Mouse (Mus musculus) MEL (cell line): ENCODE measurements around the gene Il4ra. TPM values are rescaled to one million over a fixed set of nuclear protein-coding genes. Genes with fewer than 3 reads are reported as not detected.

Experiments
- DNase-seq: peaks from one replicate; pipeline ENCODE4 v3.0.0; 2011; ENCODE audit warnings: low read depth, low spot score
- H3K27ac ChIP-seq: 2 replicates; pipeline ENCODE4 v1.5.1; 2012; ENCODE audit warnings: low read depth, mild to moderate bottlenecking, control low read depth, low read length, moderate library complexity; ENCODE audit not compliant: control insufficient read depth
- H3K27me3 ChIP-seq, 2 experiments: fragments of 150-350 bp in 1 of 2; sonication (generic) in 1 of 2; 2 replicates each; pipeline ENCODE4 v1.6.1; 2012; ENCODE audit warnings: low read length in 2 of 2, mild to moderate bottlenecking in 2 of 2, improper control_type of control experiment in 1 of 2, moderate library complexity in 1 of 2; ENCODE audit not compliant: insufficient read depth in 2 of 2, control insufficient read depth in 1 of 2
- H3K36me3 ChIP-seq, 2 experiments: 2 replicates each; pipeline ENCODE4 v1.6.1; 2012 to 2014; ENCODE audit warnings: low read length in 2 of 2, improper control_type of control experiment in 1 of 2, inconsistent platforms in 1 of 2, mild to moderate bottlenecking in 1 of 2; ENCODE audit not compliant: insufficient read depth in 2 of 2, control insufficient read depth in 1 of 2
- H3K4me1 ChIP-seq, 2 experiments: fragments of 150-350 bp in 1 of 2; sonication (generic) in 1 of 2; 2 replicates each; pipeline ENCODE4 v1.6.1; 2012; ENCODE audit warnings: low read length in 2 of 2, improper control_type of control experiment in 1 of 2, mild to moderate bottlenecking in 1 of 2; ENCODE audit not compliant: insufficient read depth in 2 of 2, control insufficient read depth in 1 of 2
- H3K4me3 ChIP-seq, 2 experiments: fragments of 150-350 bp in 1 of 2; sonication (generic) in 1 of 2; 2 replicates each; pipeline ENCODE4 v1.5.1; 2012; ENCODE audit warnings: low read depth in 2 of 2, low read length in 2 of 2, mild to moderate bottlenecking in 2 of 2, moderate library complexity in 2 of 2, control low read depth in 1 of 2, improper control_type of control experiment in 1 of 2; ENCODE audit not compliant: control insufficient read depth in 1 of 2, insufficient read depth in 1 of 2
- H3K79me2 ChIP-seq: 2 replicates; pipeline ENCODE4 v1.6.1; 2012; ENCODE audit warnings: mild to moderate bottlenecking, low read length, moderate library complexity; ENCODE audit not compliant: control insufficient read depth, poor library complexity, insufficient read depth
- H3K9ac ChIP-seq: 2 replicates; pipeline ENCODE4 v1.6.1; 2012; ENCODE audit warnings: low read depth, mild to moderate bottlenecking, control low read depth, low read length, moderate library complexity; ENCODE audit not compliant: control insufficient read depth, poor library complexity, severe bottlenecking
- H3K9me3 ChIP-seq: fragments of 150-350 bp; sonication (generic); replicated peaks from 2 replicates; pipeline ENCODE4 v1.6.1; 2012; ENCODE audit warnings: mild to moderate bottlenecking, low read length, improper control_type of control experiment, moderate library complexity; ENCODE audit not compliant: insufficient read depth
- BHLHE40 ChIP-seq: IDR thresholded peaks from 2 replicates; pipeline ENCODE4 v1.6.1; 2012; ENCODE audit warnings: low read depth, mild to moderate bottlenecking, inconsistent platforms, low read length, improper control_type of control experiment, borderline replicate concordance
- CHD2 ChIP-seq: IDR thresholded peaks from 2 replicates; pipeline ENCODE4 v1.6.1; 2011; ENCODE audit warnings: low read length, improper control_type of control experiment
- CTCF ChIP-seq, 3 experiments: IDR thresholded peaks in 2 of 3; conservative IDR thresholded peaks in 1 of 3; 2 replicates each; pipeline ENCODE4 v1.5.1; 2011 to 2012; ENCODE audit warnings: low read length in 3 of 3, low read depth in 2 of 3, mild to moderate bottlenecking in 2 of 3, improper control_type of control experiment in 1 of 3, inconsistent platforms in 1 of 3, mixed read lengths in 1 of 3, moderate library complexity in 1 of 3; ENCODE audit not compliant: control insufficient read depth in 1 of 3, insufficient read depth in 1 of 3, poor library complexity in 1 of 3, severe bottlenecking in 1 of 3
- ELF1 ChIP-seq: IDR thresholded peaks from 2 replicates; pipeline ENCODE4 v1.6.1; 2014; ENCODE audit warnings: low read depth, mild to moderate bottlenecking, inconsistent platforms, low read length, improper control_type of control experiment, moderate library complexity
- ETS1 ChIP-seq: IDR thresholded peaks from 2 replicates; pipeline ENCODE4 v1.6.1; 2012; ENCODE audit warnings: low read depth, mild to moderate bottlenecking, inconsistent platforms, low read length, improper control_type of control experiment, moderate library complexity
- GATA1 ChIP-seq: IDR thresholded peaks from 2 replicates; pipeline ENCODE4 v1.6.1; 2011; ENCODE audit warnings: low read depth, low read length, improper control_type of control experiment
- JUND ChIP-seq: IDR thresholded peaks from 2 replicates; pipeline ENCODE4 v1.6.1; 2011; ENCODE audit warnings: low read depth, mild to moderate bottlenecking, improper control_type of control experiment, low read length
- KAT2A ChIP-seq: conservative IDR thresholded peaks from 2 replicates; pipeline ENCODE4 v1.6.1; 2012; ENCODE audit warnings: low read depth, low read length, improper control_type of control experiment, inconsistent platforms
- MAFK ChIP-seq: IDR thresholded peaks from 2 replicates; pipeline ENCODE4 v1.6.1; 2011; ENCODE audit warnings: low read depth, mild to moderate bottlenecking, low read length, improper control_type of control experiment, borderline replicate concordance
- MEF2A ChIP-seq: IDR thresholded peaks from 2 replicates; pipeline ENCODE4 v1.6.1; 2014; ENCODE audit warnings: low read depth, mild to moderate bottlenecking, inconsistent platforms, low read length, improper control_type of control experiment; ENCODE audit not compliant: poor library complexity, insufficient replicate concordance, severe bottlenecking; ENCODE audit errors: extremely low read depth
- MYB ChIP-seq: IDR thresholded peaks from 2 replicates; pipeline ENCODE4 v1.6.1; 2011; ENCODE audit warnings: mild to moderate bottlenecking, low read depth, low read length, improper control_type of control experiment
- MYC ChIP-seq: IDR thresholded peaks from 2 replicates; pipeline ENCODE4 v1.6.1; 2011; ENCODE audit warnings: low read depth, mild to moderate bottlenecking, low read length, improper control_type of control experiment, moderate library complexity
- POLR2AphosphoS2 ChIP-seq: IDR thresholded peaks from 2 replicates; pipeline ENCODE4 v1.6.1; 2011; ENCODE audit warnings: low read length, improper control_type of control experiment
- RAD21 ChIP-seq: IDR thresholded peaks from 2 replicates; pipeline ENCODE4 v1.6.1; 2011; ENCODE audit warnings: mild to moderate bottlenecking, low read depth, low read length, improper control_type of control experiment
- RCOR1 ChIP-seq: IDR thresholded peaks from 2 replicates; pipeline ENCODE4 v1.6.1; 2012; ENCODE audit warnings: low read depth, mild to moderate bottlenecking, inconsistent platforms, low read length, improper control_type of control experiment
- TCF12 ChIP-seq: IDR thresholded peaks from 2 replicates; pipeline ENCODE4 v1.6.1; 2014; ENCODE audit warnings: low read depth, mild to moderate bottlenecking, inconsistent platforms, low read length, improper control_type of control experiment, moderate library complexity
- ZC3H11A ChIP-seq: IDR thresholded peaks from 2 replicates; pipeline ENCODE4 v1.6.1; 2012; ENCODE audit warnings: low read depth, mild to moderate bottlenecking, inconsistent platforms, low read length, improper control_type of control experiment
- polyA plus RNA-seq, 2 experiments: library from polyadenylated mRNA; stranded (reverse) in 1 of 2; unstranded in 1 of 2; fragments of >175 nt in 1 of 2; fragments of >200 nt in 1 of 2; gene quantifications; 2 replicates each; pipeline versions ENCODE4 v1.2.1 to v1.2.4; 2012; ENCODE audit warnings: low replicate concordance in 2 of 2, low read depth in 1 of 2; ENCODE audit not compliant: insufficient read length in 2 of 2, insufficient read depth in 1 of 2, missing spikeins in 1 of 2
- total RNA-seq: library from RNA; depleted of rRNA; stranded (reverse); fragments of 300-350 nt; gene quantifications from 2 replicates; pipeline ENCODE4 v1.2.3, GENCODE M21; 2012

The Il4ra gene
- total and polyA plus RNA-seq, 3 experiments, result 3.6 to 5.0 TPM; not detected in 1

GRCm38 (mm10) chr7:125565516-125566285 lies 13.8 kb downstream of the Il4ra start:
- Histone ChIP-seq H3K4me1 (peaks cover 3 to 10% of the 10 kb centered on the region in 2 experiments), H3K27ac (no peak overlapping the region), H3K9ac (no peak overlapping the region), H3K27me3 (no peaks in the 10 kb centered on the region), H3K79me2 (no peaks in the 10 kb centered on the region), H3K9me3 (no peaks in the 10 kb centered on the region), H3K4me3 (no peak overlapping the region), H3K36me3 (peaks cover 0 to 4% of the 10 kb centered on the region in 2 experiments; a peak in 1 of 4 replicates)
- no peak for TF ChIP-seq CHD2
- TF ChIP-seq KAT2A, result no peak
- no peak for TF ChIP-seq CTCF (IDR thresholded peaks at IDR 0.05 in 2 of 3, conservative IDR thresholded peaks at IDR 0.05 in 1 of 3; ENCODE audit: control insufficient read depth in 1 of 3, insufficient read depth in 1 of 3, low read depth in 2 of 3, low read length in 3 of 3, poor library complexity in 1 of 3, severe bottlenecking in 1 of 3)
- TF ChIP-seq BHLHE40, result no peak
- TF ChIP-seq JUND, result no peak
- TF ChIP-seq ELF1, result no peak
- TF ChIP-seq RAD21, result no peak
- no peak for TF ChIP-seq MEF2A
- TF ChIP-seq GATA1, result no peak
- no peak for TF ChIP-seq ZC3H11A
- DNase-seq, result no peak

GRCm38 (mm10) chr7:125566420-125566819 lies 14.5 kb downstream of the Il4ra start:
- H3K27me3 ChIP-seq, result no peaks in the 10 kb centered on the region
- H3K4me3 ChIP-seq, result no peak overlapping the region
- H3K9me3 ChIP-seq, result no peaks in the 10 kb centered on the region
- H3K4me1 ChIP-seq, result peaks cover 0 to 4% of the 10 kb centered on the region in 2 experiments; a peak in 3 of 4 replicates
- H3K36me3 ChIP-seq, result no peaks in the 10 kb centered on the region
- no peak for DNase-seq
- H3K9ac ChIP-seq, result no peak overlapping the region
- no peak overlapping the region for H3K27ac ChIP-seq
- no peaks in the 10 kb centered on the region for H3K79me2 ChIP-seq
- no peak for TF ChIP-seq ETS1
- TF ChIP-seq TCF12, result no peak
- TF ChIP-seq POLR2AphosphoS2, result no peak
- TF ChIP-seq MAFK, result no peak
- no peak for TF ChIP-seq RCOR1
- TF ChIP-seq MYB, result no peak
- TF ChIP-seq RAD21, result no peak
- TF ChIP-seq MYC, result no peak
